Mouse (Mus musculus) myocyte (in vitro differentiated cells): ENCODE measurements at regions not wholly inside any gene's neighbourhood (a gene's known extent, or its start where the extent isn't known, plus 50 kb on each side); places are given as distances from the start of the nearest gene placed in this dataset.
"Not testable (repeated sequence)": the region's sequence is repeated elsewhere in the genome, so short reads cannot be mapped to it uniquely, and the experiment has no call there.

Experiments
- E2F4 ChIP-seq: IDR thresholded peaks from one replicate; pipeline ENCODE4 v1.6.1; 2011; ENCODE audit warnings: mild to moderate bottlenecking, control low read depth, moderate library complexity; ENCODE audit not compliant: insufficient read depth
- MAX ChIP-seq: IDR thresholded peaks from one replicate; pipeline ENCODE4 v1.6.1; 2011; ENCODE audit warnings: low read depth, mild to moderate bottlenecking, control low read depth
- MYOD1 ChIP-seq, 3 experiments: IDR thresholded peaks; one replicate each; pipeline ENCODE4 v1.6.1; 2011; ENCODE audit warnings: control low read depth in 2 of 3, low read depth in 2 of 3, mild to moderate bottlenecking in 2 of 3, moderate library complexity in 1 of 3; ENCODE audit not compliant: insufficient read length in 2 of 3, control insufficient read depth in 1 of 3
- MYOG ChIP-seq, 3 experiments: IDR thresholded peaks; one replicate each; pipeline ENCODE4 v1.6.1; 2011; ENCODE audit warnings: control low read depth in 2 of 3, low read depth in 2 of 3, mild to moderate bottlenecking in 2 of 3; ENCODE audit not compliant: insufficient read length in 2 of 3, control insufficient read depth in 1 of 3, insufficient read depth in 1 of 3
- POLR2A ChIP-seq: IDR thresholded peaks from one replicate; pipeline ENCODE4 v1.6.1; 2011; ENCODE audit warnings: low read depth, mild to moderate bottlenecking, control low read depth, moderate library complexity; ENCODE audit not compliant: insufficient read length
- POLR2AphosphoS2 ChIP-seq: IDR thresholded peaks from one replicate; pipeline ENCODE4 v1.6.1; 2011; ENCODE audit warnings: low read depth, control low read depth; ENCODE audit not compliant: insufficient read length
- TCF12 ChIP-seq: IDR thresholded peaks from one replicate; pipeline ENCODE4 v1.6.1; 2011; ENCODE audit warnings: mild to moderate bottlenecking, control low read depth; ENCODE audit not compliant: poor library complexity, insufficient read depth, severe bottlenecking
- TCF3 ChIP-seq: IDR thresholded peaks from one replicate; pipeline ENCODE4 v1.6.1; 2011; ENCODE audit warnings: low read depth, control low read depth; ENCODE audit not compliant: insufficient read length
- USF1 ChIP-seq: IDR thresholded peaks from one replicate; pipeline ENCODE4 v1.6.1; 2011; ENCODE audit warnings: low read depth, mild to moderate bottlenecking, control low read depth, moderate library complexity

GRCm38 (mm10) chr13:99122539-99122938 is 62.1 kb upstream of the Zfp366 start:
- not testable (repeated sequence) for TF ChIP-seq MYOG (IDR thresholded peaks at IDR 0.05; ENCODE audit: control insufficient read depth in 1 of 3, insufficient read depth in 1 of 3, insufficient read length in 2 of 3, low read depth in 2 of 3); POLR2A; USF1; E2F4; MAX; TCF3; POLR2AphosphoS2; MYOD1 (IDR thresholded peaks at IDR 0.05; ENCODE audit: control insufficient read depth in 1 of 3, insufficient read length in 2 of 3, low read depth in 2 of 3); TCF12
